Mouse (Mus musculus) testis, postnatal 10 days (tissue): ENCODE measurements around the gene Thrap3.
"Not testable (repeated sequence)": the region's sequence is repeated elsewhere in the genome, so short reads cannot be mapped to it uniquely, and the experiment has no call there.

Experiments used
- DNase-seq: peaks from one replicate; pipeline ENCODE4 v3.0.0; 2021; ENCODE audit warnings: low spot score

The Thrap3 gene

GRCm38 (mm10) chr4:126165092-126165491, 37.5 kb downstream of the Thrap3 start:
- DNase-seq: not testable (repeated sequence)

GRCm38 (mm10) chr4:126163685-126164084, 38.9 kb downstream of the Thrap3 start:
- DNase-seq: no peak

GRCm38 (mm10) chr4:126163067-126163659, 39.4 kb downstream of the Thrap3 start, which contains the start of gene Sh3d21:
Sh3d21 (minus strand) TSS chr4:126163491.
- no peak for DNase-seq

GRCm38 (mm10) chr4:126162544-126163066, 40.0 kb downstream of the Thrap3 start:
- DNase-seq: peak; percentile 94

- peak; percentile 57 for DNase-seq
Observed at GRCm38 (mm10) chr4:126161986-126162385, 40.6 kb downstream of the Thrap3 start.

GRCm38 (mm10) chr4:126161456-126161855, 41.1 kb downstream of the Thrap3 start:
- DNase-seq: no peak

GRCm38 (mm10) chr4:126160981-126161380, 41.6 kb downstream of the Thrap3 start:
- peak; percentile 29 for DNase-seq

GRCm38 (mm10) chr4:126159455-126159854, 43.1 kb downstream of the Thrap3 start:
- DNase-seq: no peak

GRCm38 (mm10) chr4:126157562-126157961, 45.0 kb downstream of the Thrap3 start:
- no peak for DNase-seq

GRCm38 (mm10) chr4:126156617-126157016, 45.9 kb downstream of the Thrap3 start:
- peak; percentile 70 for DNase-seq

GRCm38 (mm10) chr4:126155869-126156268, 46.7 kb downstream of the Thrap3 start:
- no peak for DNase-seq

- DNase-seq: no peak
Observed at GRCm38 (mm10) chr4:126155183-126155582, 47.4 kb downstream of the Thrap3 start.

- DNase-seq: no peak
Observed at GRCm38 (mm10) chr4:126152864-126153263, 49.7 kb downstream of the Thrap3 start.

- DNase-seq: no peak
Observed at GRCm38 (mm10) chr4:126151701-126152440, 50.7 kb downstream of the Thrap3 start.

- DNase-seq: no peak
Observed at GRCm38 (mm10) chr4:126150949-126151320, 51.6 kb downstream of the Thrap3 start.

GRCm38 (mm10) chr4:126150297-126150948, 52.1 kb downstream of the Thrap3 start:
- peak; percentile 86 for DNase-seq

GRCm38 (mm10) chr4:126149798-126150197, 52.8 kb downstream of the Thrap3 start:
- no peak for DNase-seq

GRCm38 (mm10) chr4:126149041-126149676, 53.4 kb downstream of the Thrap3 start:
- no peak for DNase-seq

- peak; percentile 82 for DNase-seq
Observed at GRCm38 (mm10) chr4:126148161-126148961, 54.2 kb downstream of the Thrap3 start.

GRCm38 (mm10) chr4:126147533-126148160, 54.9 kb downstream of the Thrap3 start, which contains the start of gene Eva1b:
Eva1b (plus strand) TSS chr4:126147744.
- DNase-seq: peak; percentile 89

GRCm38 (mm10) chr4:126146974-126147532, 55.5 kb downstream of the Thrap3 start:
- no peak for DNase-seq
